Mouse (Mus musculus): ENCODE data around the gene Gm10944. TPM values are rescaled to one million over a fixed set of nuclear protein-coding genes. Genes with fewer than 3 reads are reported as not detected.
A peak's percentile ranks its signal among the peaks of the same experiment; 100 is the strongest.

The Gm10944 gene
- not detected for total RNA-seq (2021)

DNA sequence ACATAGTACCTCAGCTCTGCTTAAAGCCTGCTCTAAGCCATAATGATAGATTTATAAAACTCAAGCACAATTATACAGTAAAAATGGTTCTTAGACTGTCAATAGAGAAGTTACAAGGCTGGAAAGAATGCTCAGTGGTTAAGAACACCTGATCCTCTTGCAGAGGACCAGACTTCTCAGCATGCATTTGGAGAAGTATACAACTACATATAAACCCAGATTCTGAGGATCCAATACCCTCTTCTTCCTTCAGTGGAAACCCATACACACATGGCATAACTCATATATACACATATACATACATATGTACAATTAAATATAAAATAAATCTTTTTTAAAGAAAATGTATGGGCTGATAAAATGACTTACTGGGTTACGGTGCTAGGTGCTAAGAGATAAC lies at the start of gene Gm10944:
Gm10944 (plus strand) TSS at position 301 of the 400 bp plus-strand sequence.
- no peak for DNase-seq
- intact Hi-C loops (cut with DNase I): no loop called here

DNA sequence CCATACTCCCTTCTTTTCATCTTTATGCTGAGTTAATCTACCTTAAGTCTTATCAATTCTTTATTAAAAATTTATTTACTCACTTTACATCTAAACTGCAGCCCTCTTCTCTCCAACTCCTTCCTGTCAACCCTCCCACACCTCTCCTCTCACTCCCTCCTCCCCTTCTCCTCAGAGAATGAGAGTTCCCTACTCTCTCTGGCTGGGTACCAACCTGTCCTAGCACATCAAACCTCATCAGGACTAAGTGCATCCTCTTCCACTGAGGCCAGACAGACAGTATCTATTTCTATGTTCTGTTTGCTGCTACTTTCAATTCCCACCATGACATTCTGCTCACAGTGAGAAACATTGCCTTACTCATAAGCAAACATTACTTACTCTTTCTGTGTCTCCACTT lies 25.2 kb upstream of the Gm10944 start:
- intact Hi-C loops (cut with DNase I): no loop called here
- peak; percentile 10 for DNase-seq

DNA sequence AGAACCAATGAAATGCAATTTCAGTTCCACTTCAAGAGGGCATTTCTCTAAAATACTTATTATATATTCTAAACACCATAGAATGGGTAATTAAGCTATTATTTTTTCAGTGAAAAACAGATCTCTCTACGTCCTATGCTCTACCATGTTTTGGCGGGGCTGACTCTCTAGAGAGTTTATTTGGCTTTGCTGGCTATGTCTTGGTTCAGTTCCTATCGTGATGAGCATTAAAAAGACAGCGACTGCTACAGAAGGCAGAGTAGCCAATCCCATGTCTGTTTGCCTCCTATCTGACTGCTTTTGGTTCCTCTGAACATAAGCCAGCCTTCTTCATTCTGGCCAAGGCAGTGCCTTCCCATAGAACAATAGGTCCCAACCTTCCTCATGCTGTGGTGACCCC lies 24.5 kb upstream of the Gm10944 start:
- intact Hi-C loops (cut with DNase I): no loop called here
- DNase-seq: peak; percentile 45

DNA sequence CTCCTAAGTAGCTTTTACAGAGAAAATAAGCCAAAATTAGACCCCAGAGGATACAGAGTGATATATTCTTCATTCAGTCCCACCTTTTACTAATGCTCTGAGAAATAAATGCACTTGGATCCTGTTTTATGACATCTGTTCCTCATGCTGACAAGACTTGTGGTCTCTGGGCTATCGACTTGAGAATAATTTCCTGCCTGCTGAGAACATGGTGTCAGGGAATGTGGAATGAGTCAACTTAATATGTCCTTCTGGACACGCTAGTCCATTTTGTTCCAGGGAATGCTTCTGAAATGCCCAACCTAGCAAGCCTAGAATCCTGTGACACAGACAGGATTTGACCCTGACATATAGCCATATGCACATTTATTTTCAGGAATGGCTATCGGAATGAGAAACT lies 22.0 kb upstream of the Gm10944 start:
- intact Hi-C loops (cut with DNase I): no loop called here
- no peak for DNase-seq

GRCm38 (mm10) chr10:10659976-10660375 lies 21.2 kb upstream of the Gm10944 start:
- intact Hi-C loops (cut with DNase I): no loop called here
- DNase-seq: no peak

- intact Hi-C loops (cut with DNase I): no loop called here
- peak; percentile 14 for DNase-seq
Observed at GRCm38 (mm10) chr10:10688907-10689667, 7.9 kb downstream of the Gm10944 start.

DNA sequence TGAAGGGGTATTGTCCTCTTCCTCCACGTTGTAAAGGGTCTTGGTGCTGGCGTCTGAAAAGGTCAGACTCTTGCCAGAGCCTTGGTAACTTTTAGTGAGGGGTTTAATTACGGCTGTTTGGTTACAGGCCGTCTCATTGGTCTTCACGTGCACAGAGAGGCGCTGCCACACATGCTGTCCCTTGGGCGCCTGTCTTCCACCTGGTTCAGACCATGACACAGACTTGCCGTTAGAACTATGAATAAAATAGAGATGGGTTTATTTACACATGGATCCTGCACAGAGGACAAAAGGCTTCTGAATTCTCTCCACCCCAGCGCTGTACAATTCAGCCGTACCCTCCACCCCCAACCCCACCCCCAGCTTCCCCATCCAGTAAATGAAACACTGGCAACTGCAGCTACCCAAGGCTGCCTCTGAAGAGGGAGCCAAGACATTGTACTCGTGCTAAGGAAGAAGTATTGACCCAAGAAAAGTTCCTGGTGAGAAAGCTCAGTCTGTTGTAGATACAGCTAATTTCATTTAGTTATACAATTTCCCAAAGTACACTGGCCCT lies 8.6 kb downstream of the Gm10944 start:
- DNase-seq: no peak
- intact Hi-C loops (cut with DNase I): no loop called here

DNA sequence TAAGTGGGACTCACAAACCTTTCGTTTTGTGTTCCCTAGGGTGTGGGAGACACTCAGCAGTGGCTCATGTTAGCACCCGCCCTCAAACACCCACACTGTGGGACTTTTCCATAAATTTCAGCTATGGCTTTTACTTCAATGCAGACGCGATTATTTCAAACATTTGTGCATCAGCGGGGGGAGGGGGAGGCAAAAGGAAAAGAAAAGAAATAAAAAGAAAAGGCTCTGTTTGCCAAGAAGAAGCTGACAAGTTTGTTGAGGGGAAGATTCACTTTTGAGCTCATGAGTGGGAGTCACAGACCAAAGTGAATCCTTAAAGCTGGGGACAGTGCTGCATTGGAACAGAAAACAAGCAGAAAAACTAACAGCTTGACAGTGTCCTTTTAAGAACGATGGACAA lies 16.3 kb downstream of the Gm10944 start:
- intact Hi-C loops (cut with DNase I): no loop called here
- DNase-seq: no peak

DNA sequence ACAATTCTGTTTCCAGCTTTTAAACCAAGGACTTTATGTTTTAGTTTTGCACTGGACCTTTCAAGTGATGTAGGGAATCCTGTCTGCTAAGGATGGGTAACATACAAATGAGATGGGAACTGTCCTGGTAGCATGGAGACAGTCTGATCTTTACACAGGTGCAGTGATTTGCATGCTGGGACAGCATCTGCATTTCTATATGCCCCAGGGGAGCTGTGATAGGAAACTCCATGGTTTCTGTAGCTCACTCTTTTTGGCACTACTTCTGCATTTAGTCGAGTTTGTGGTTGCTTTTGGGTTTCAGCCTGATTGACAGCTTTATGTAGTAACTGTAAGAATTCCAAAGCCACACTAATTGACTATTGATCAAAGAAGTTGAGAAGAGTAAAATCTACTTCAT lies 19.8 kb downstream of the Gm10944 start:
- intact Hi-C loops (cut with DNase I): no loop called here
- DNase-seq: no peak

- intact Hi-C loops (cut with DNase I): no loop called here
- DNase-seq: no peak
Observed at GRCm38 (mm10) chr10:10701326-10701725, 20.2 kb downstream of the Gm10944 start.

- intact Hi-C loops (cut with DNase I): no loop called here
Observed at GRCm38 (mm10) chr10:10708031-10708430, 26.9 kb downstream of the Gm10944 start.

GRCm38 (mm10) chr10:10710359-10710758 lies 29.2 kb downstream of the Gm10944 start:
- no peak for DNase-seq
- intact Hi-C loops (cut with DNase I): no loop called here

More at GRCm38 (mm10) chr10:10708031-10708430, 26.9 kb downstream of the Gm10944 start:
- no peak for DNase-seq

- DNase-seq: peak; percentile 61
- intact Hi-C loops (cut with DNase I): no loop called here
Observed at GRCm38 (mm10) chr10:10710837-10711236, 29.7 kb downstream of the Gm10944 start.

- intact Hi-C loops (cut with DNase I): no loop called here
- DNase-seq: no peak
Observed at GRCm38 (mm10) chr10:10726501-10726900, 45.4 kb downstream of the Gm10944 start.

Other genes with a start within 250 kb of the Gm10944 start
- gene Adgb, start 209.0 kb upstream of the Gm10944 start, total RNA-seq (2021): under 1 TPM; 0.28 to 0.34 TPM
- 1 to 10 TPM; 1.5 to 1.7 TPM for gene Rab32, start 123.1 kb upstream of the Gm10944 start, total RNA-seq (2021)